Mouse (Mus musculus) C2C12 (cell line): ENCODE measurements around the gene Adam23.

Experiments used
- CTCF ChIP-seq: IDR thresholded peaks from one replicate; pipeline ENCODE4 v1.5.1; 2011; ENCODE audit not compliant: control insufficient read depth, insufficient read depth, insufficient read length
- FOSL1 ChIP-seq: IDR thresholded peaks from one replicate; pipeline ENCODE4 v1.8.0; 2011; ENCODE audit warnings: mild to moderate bottlenecking, low read length; ENCODE audit not compliant: poor library complexity, insufficient read depth, severe bottlenecking
- MAX ChIP-seq: IDR thresholded peaks from one replicate; pipeline ENCODE4 v1.6.1; 2011; ENCODE audit warnings: mild to moderate bottlenecking, control low read depth
- MYOD1 ChIP-seq: IDR thresholded peaks from one replicate; pipeline ENCODE4 v1.6.1; 2011; ENCODE audit warnings: low read depth; ENCODE audit not compliant: control insufficient read depth, insufficient read length
- MYOG ChIP-seq: IDR thresholded peaks from one replicate; pipeline ENCODE4 v1.6.1; 2011; ENCODE audit not compliant: control insufficient read depth, insufficient read length; ENCODE audit errors: extremely low read depth
- USF1 ChIP-seq: IDR thresholded peaks from one replicate; pipeline ENCODE4 v1.6.1; 2011; ENCODE audit warnings: low read depth, mild to moderate bottlenecking, control low read depth, moderate library complexity

- no peak for TF ChIP-seq CTCF
- no peak for TF ChIP-seq MYOD1
- TF ChIP-seq MAX = no peak
- no peak for TF ChIP-seq FOSL1
- no peak for TF ChIP-seq USF1
- TF ChIP-seq MYOG = no peak
These were observed 128.3 kb downstream of the Adam23 start for GRCm38 (mm10) chr1:63573864-63574611.
